Mouse (Mus musculus): ENCODE measurements around the gene Ugt1a6b.
"Not testable (repeated sequence)": the region's sequence is repeated elsewhere in the genome, so short reads cannot be mapped to it uniquely, and the experiment has no call there.

Ugt1a6b gene

GRCm38 (mm10) chr1:88103019-88103418 lies at the start of gene Ugt1a6b:
Gene Ugt1a6b, plus strand, starts transcription at chr1:88103252.
- DNase-seq, result peak; percentile 22

GRCm38 (mm10) chr1:88055088-88055487 lies 48.0 kb upstream of the Ugt1a6b start, which contains the start of gene Ugt1a10:
Gene Ugt1a10, plus strand, starts transcription at chr1:88055388.
- no peak for DNase-seq

- DNase-seq, result not testable (repeated sequence)
These were observed 36.5 kb upstream of the Ugt1a6b start for GRCm38 (mm10) chr1:88066472-88067102.

GRCm38 (mm10) chr1:88070495-88070894 lies 32.6 kb upstream of the Ugt1a6b start, which contains the start of gene Ugt1a9:
Gene Ugt1a9, plus strand, starts transcription at chr1:88070800.
- DNase-seq, result no peak

GRCm38 (mm10) chr1:88070902-88071301 lies 32.1 kb upstream of the Ugt1a6b start:
- DNase-seq, result no peak

GRCm38 (mm10) chr1:88074471-88074870 lies 28.6 kb upstream of the Ugt1a6b start:
- DNase-seq, result no peak

- no peak for DNase-seq
These were observed 25.9 kb upstream of the Ugt1a6b start for GRCm38 (mm10) chr1:88077128-88077527.

- no peak for DNase-seq
These were observed 21.4 kb upstream of the Ugt1a6b start for GRCm38 (mm10) chr1:88081670-88082069.

GRCm38 (mm10) chr1:88086125-88086524 lies 16.9 kb upstream of the Ugt1a6b start:
- no peak for DNase-seq

- DNase-seq, result no peak
These were observed 15.5 kb upstream of the Ugt1a6b start, which contains the start of gene Ugt1a8 for GRCm38 (mm10) chr1:88087513-88087912. Gene Ugt1a8, plus strand, starts transcription at chr1:88087813.

- DNase-seq, result no peak
These were observed 10.7 kb upstream of the Ugt1a6b start for GRCm38 (mm10) chr1:88092341-88092740.

- DNase-seq, result not testable (repeated sequence)
These were observed 8.8 kb upstream of the Ugt1a6b start for GRCm38 (mm10) chr1:88094270-88094676.

GRCm38 (mm10) chr1:88094941-88095492 lies 8.0 kb upstream of the Ugt1a6b start, which contains the start of gene Ugt1a7c:
Gene Ugt1a7c, plus strand, starts transcription at chr1:88095062.
- DNase-seq, result peak; percentile 58

GRCm38 (mm10) chr1:88098546-88098945 lies 4.5 kb upstream of the Ugt1a6b start:
- not testable (repeated sequence) for DNase-seq

- DNase-seq, result not testable (repeated sequence)
These were observed 3.4 kb upstream of the Ugt1a6b start for GRCm38 (mm10) chr1:88099691-88100090.

GRCm38 (mm10) chr1:88103697-88104468 lies 831 bp downstream of the Ugt1a6b start:
- not testable (repeated sequence) for DNase-seq

- peak; percentile 16 for DNase-seq
These were observed 1.8 kb downstream of the Ugt1a6b start for GRCm38 (mm10) chr1:88104667-88105430.

GRCm38 (mm10) chr1:88105656-88106055 lies 2.6 kb downstream of the Ugt1a6b start:
- DNase-seq, result no peak

GRCm38 (mm10) chr1:88109027-88109557 lies 6.0 kb downstream of the Ugt1a6b start:
- DNase-seq, result not testable (repeated sequence)

- not testable (repeated sequence) for DNase-seq
These were observed 6.6 kb downstream of the Ugt1a6b start for GRCm38 (mm10) chr1:88109604-88110003.

- DNase-seq, result not testable (repeated sequence)
These were observed 9.7 kb downstream of the Ugt1a6b start for GRCm38 (mm10) chr1:88112769-88113168.

- DNase-seq, result not testable (repeated sequence)
These were observed 17.5 kb downstream of the Ugt1a6b start for GRCm38 (mm10) chr1:88120550-88120949.

Data from lung, postnatal 10 days (tissue).